ENCODE assay signal across 8 mouse cellular contexts in the genomic region with DNA sequence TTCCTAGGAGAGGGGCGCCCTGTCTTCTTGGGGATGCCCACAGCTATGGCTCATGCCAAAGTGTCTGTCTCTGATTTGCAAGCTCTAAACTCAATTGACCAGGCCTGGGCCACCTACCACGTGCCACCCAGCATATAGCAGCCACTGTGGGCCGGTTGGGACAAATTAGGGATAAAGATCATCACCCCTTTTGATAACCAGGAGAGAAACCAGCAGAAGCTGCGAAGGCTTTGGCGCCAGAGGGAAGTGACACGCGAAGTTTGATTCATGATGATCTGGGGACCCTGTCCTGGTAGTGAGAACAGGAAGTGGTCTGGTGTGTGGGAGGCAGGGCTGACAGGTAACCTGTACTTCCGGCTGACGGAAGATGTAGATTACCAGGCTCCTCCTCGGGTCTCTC. TPM values are rescaled to one million over a fixed set of nuclear protein-coding genes. Genes with fewer than 3 reads are reported as not detected.
DNase-seq lines count a peak whose midpoint lies in the region; ATAC-seq and TF ChIP-seq lines count a peak whose summit lies in the region.

No protein-coding gene starts in this region.

- no peaks in the 10 kb centered on the region for H3K9me3 ChIP-seq in liver, embryonic 11.5 days (ENCODE audit: control insufficient read depth, low read length)
- H3K9me3 ChIP-seq in lung, postnatal 0 days (ENCODE audit: low read length): no peaks in the 10 kb centered on the region
- H3K9me3 ChIP-seq in stomach, embryonic 15.5 days: no peaks in the 10 kb centered on the region

- WGBS in liver, embryonic 11.5 days: 15% methylated on average over 10 of the region's 10 CpGs
- 31% methylated on average over 10 of the region's 10 CpGs for WGBS in lung, postnatal 0 days
- 36% methylated on average over 10 of the region's 10 CpGs for WGBS in stomach, embryonic 15.5 days
- WGBS in cerebellum, adult 2 months: 71% methylated on average over 10 of the region's 10 CpGs

- TF ChIP-seq EP300 in lung, postnatal 0 days (IDR thresholded peaks at IDR 0.05): no peak

- peaks cover 23% of the 10 kb centered on the region for H3K4me1 ChIP-seq in liver, embryonic 11.5 days (replicated peaks; ENCODE audit: control insufficient read depth, insufficient read depth, low read length)
- H3K4me1 ChIP-seq in lung, postnatal 0 days (ENCODE audit: insufficient read depth, low read depth, low read length): no peaks in the 10 kb centered on the region
- peaks cover 10% of the 10 kb centered on the region for H3K4me1 ChIP-seq in stomach, embryonic 15.5 days
- H3K4me1 ChIP-seq in cerebellum, adult 2 months (ENCODE audit: control insufficient read depth, insufficient read depth, low read length): peaks cover 25% of the 10 kb centered on the region

- ATAC-seq in liver, embryonic 11.5 days (replicated peaks; ENCODE audit: low FRiP score): peak; percentile 6; the same call in 1 of the 2 replicates
- peak; percentile 52 for ATAC-seq in granulocyte monocyte progenitor cell, adult 5-6 weeks (replicated peaks; ENCODE audit: poor library complexity, severe bottlenecking)
- no peak; the same call in 1 of the 2 replicates for ATAC-seq in lung, postnatal 0 days
- no peak for ATAC-seq in stomach, embryonic 15.5 days (ENCODE audit: insufficient read depth, low FRiP score, low read depth)

- no peak overlapping the region for H3K27ac ChIP-seq in liver, embryonic 11.5 days (ENCODE audit: low read depth, low read length)
- no peak overlapping the region for H3K27ac ChIP-seq in lung, postnatal 0 days (ENCODE audit: low read length)
- no peak overlapping the region for H3K27ac ChIP-seq in stomach, embryonic 15.5 days
- no peak overlapping the region for H3K27ac ChIP-seq in cerebellum, adult 2 months (ENCODE audit: insufficient read depth, low read length)

- no peak for DNase-seq in liver, embryonic 11.5 days (ENCODE audit: low spot score)
- no peak for DNase-seq in liver
- DNase-seq in lung, postnatal 0 days (ENCODE audit: low spot score): no peak
- no peak for DNase-seq in cerebellum, adult 2 months
- DNase-seq in adrenal gland, postnatal 25 days: no peak
- no peak for DNase-seq in testis, postnatal 10 days (ENCODE audit: low spot score)

- H3K36me3 ChIP-seq in liver, embryonic 11.5 days (ENCODE audit: control insufficient read depth, insufficient read depth, low read length): no peaks in the 10 kb centered on the region
- no peaks in the 10 kb centered on the region for H3K36me3 ChIP-seq in lung, postnatal 0 days (ENCODE audit: insufficient read depth, low read length)
- H3K36me3 ChIP-seq in stomach, embryonic 15.5 days: no peaks in the 10 kb centered on the region

- TF ChIP-seq CTCF in lung, postnatal 0 days (IDR thresholded peaks at IDR 0.05): no peak
- TF ChIP-seq CTCF in cerebellum, adult 2 months (IDR thresholded peaks at IDR 0.05; ENCODE audit: borderline replicate concordance, insufficient read depth, low read depth, low read length): no peak

- TF ChIP-seq POLR2A in cerebellum, adult 2 months (IDR thresholded peaks at IDR 0.05; ENCODE audit: borderline replicate concordance, insufficient read depth, low read length): no peak

- H3K4me2 ChIP-seq in liver, embryonic 11.5 days: peak overlapping the region; percentile 89
- peak overlapping the region; percentile 71 for H3K4me2 ChIP-seq in lung, postnatal 0 days (replicated peaks; ENCODE audit: low read depth, low read length)
- H3K4me2 ChIP-seq in stomach, embryonic 15.5 days: peak overlapping the region; percentile 69

- peaks cover 26% of the 10 kb centered on the region for H3K27me3 ChIP-seq in liver, embryonic 11.5 days (replicated peaks; ENCODE audit: control insufficient read depth, insufficient read depth, low read length)
- H3K27me3 ChIP-seq in lung, postnatal 0 days (replicated peaks; ENCODE audit: insufficient read depth, low read length): 0 out of 2 replicates have a peak, but pooled peaks cover 12% of the 10 kb centered on the region
- peaks cover 25% of the 10 kb centered on the region for H3K27me3 ChIP-seq in stomach, embryonic 15.5 days (replicated peaks)
- H3K27me3 ChIP-seq in cerebellum, adult 2 months (ENCODE audit: control insufficient read depth, insufficient read depth, low read length): no peaks in the 10 kb centered on the region

- H3K9ac ChIP-seq in liver, embryonic 11.5 days (ENCODE audit: low read depth, low read length): no peak overlapping the region
- H3K9ac ChIP-seq in lung, postnatal 0 days (replicated peaks; ENCODE audit: low read depth): no peak overlapping the region
- no peak overlapping the region for H3K9ac ChIP-seq in stomach, embryonic 15.5 days

- peak overlapping the region; percentile 56 for H3K4me3 ChIP-seq in liver, embryonic 11.5 days (ENCODE audit: low read depth, low read length)
- H3K4me3 ChIP-seq in lung, postnatal 0 days (ENCODE audit: low read depth, low read length): peak overlapping the region; percentile 33; the same call in 1 of the 2 replicates
- H3K4me3 ChIP-seq in stomach, embryonic 15.5 days (replicated peaks): peak overlapping the region; percentile 51
- no peak overlapping the region for H3K4me3 ChIP-seq in cerebellum, adult 2 months (replicated peaks; ENCODE audit: insufficient read depth, low read depth, low read length)

RNA-seq across cellular contexts. Expression of gene Nfatc2, which starts 10.9 kb away (rescaled TPM):
- polyA plus RNA-seq in liver, embryonic 11.5 days (2014; fragmentation: Nextera tagmentation; extraction: Ambion mirVana): 0.77 TPM in 2 replicates
- 1.7 and 2.2 TPM in 2 replicates for total RNA-seq in granulocyte monocyte progenitor cell, adult 5-6 weeks (2014; fragmentation: Nextera tagmentation)
- 0.17 and 0.46 TPM in 2 replicates for total RNA-seq in granulocyte monocyte progenitor cell, adult 5-6 weeks (2017)
- polyA plus RNA-seq in lung, postnatal 0 days (2015; fragmentation: Nextera tagmentation; extraction: Ambion mirVana): 0.72 and 0.96 TPM in 2 replicates
- polyA plus RNA-seq in stomach, embryonic 15.5 days (2015; fragmentation: Nextera tagmentation; extraction: Ambion mirVana): 3.6 and 3.9 TPM in 2 replicates
- polyA plus RNA-seq in cerebellum, adult 2 months (2012; rRNA removed): 24.0 and 26.0 TPM in 2 replicates
- total RNA-seq in adrenal gland, postnatal 25 days (2021): 4.1 and 4.6 TPM in 2 replicates

Comparison
In these comparisons a context has a peak if more than half of its experiments do, and no peak if none do; other contexts are left out.
1. ATAC-seq: peak in liver, embryonic 11.5 days (single experiment) and granulocyte monocyte progenitor cell, adult 5-6 weeks (single experiment); none in lung, postnatal 0 days (single experiment) and stomach, embryonic 15.5 days (single experiment).
2. Peak in every context shown above with its lines, with median percentiles within 50 percentile points of each other: H3K4me2 ChIP-seq.